Mouse (Mus musculus) telencephalon, adult 2 months (tissue): Measurements from ENCODE around the gene Crebl2.
A peak's percentile ranks its signal among the peaks of the same experiment; 100 is the strongest.

Experiments
- DNase-seq: peaks from one replicate; pipeline ENCODE4 v3.0.0-alpha.2; 2011; ENCODE audit warnings: low read depth, low spot score

The Crebl2 gene

DNA sequence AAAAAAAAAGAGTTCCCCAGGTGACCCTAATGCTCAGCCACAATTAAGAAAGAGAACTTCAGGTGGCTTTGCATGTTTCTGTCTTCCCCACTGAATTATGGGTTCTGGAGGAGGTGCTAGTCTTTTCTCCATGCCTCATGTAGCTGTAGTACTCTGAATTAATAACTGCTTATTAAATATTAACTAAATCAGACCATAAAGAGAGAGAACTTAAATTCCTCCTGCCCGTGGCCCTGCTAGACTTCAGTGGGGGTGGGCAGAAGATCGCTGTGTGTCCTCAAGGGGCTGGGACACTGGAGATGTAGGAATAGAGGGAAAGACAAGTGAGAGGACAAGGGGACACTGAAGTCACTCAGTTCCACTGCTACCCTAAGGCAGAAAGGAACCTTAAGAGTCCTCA lies 42.3 kb downstream of the Crebl2 start:
- no peak for DNase-seq

DNA sequence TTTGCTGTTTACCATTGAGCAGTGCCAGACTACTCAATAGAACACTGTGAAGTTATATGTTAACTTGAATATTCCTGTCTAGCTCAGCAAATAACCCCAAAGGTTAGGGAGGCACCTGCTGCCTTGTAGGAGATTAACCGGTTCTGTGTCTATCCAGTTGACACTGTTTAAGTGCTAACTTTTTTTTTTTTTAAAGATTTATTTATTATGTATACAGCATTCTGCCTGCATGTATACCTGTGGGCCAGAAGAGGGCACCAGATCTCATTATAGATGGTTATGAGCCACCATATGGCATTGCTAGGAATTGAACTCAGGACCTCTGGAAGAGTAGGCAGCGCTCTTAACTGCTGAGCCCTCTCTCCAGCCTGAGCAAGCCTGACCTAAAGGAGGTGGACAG lies 43.1 kb downstream of the Crebl2 start:
- no peak for DNase-seq

DNA sequence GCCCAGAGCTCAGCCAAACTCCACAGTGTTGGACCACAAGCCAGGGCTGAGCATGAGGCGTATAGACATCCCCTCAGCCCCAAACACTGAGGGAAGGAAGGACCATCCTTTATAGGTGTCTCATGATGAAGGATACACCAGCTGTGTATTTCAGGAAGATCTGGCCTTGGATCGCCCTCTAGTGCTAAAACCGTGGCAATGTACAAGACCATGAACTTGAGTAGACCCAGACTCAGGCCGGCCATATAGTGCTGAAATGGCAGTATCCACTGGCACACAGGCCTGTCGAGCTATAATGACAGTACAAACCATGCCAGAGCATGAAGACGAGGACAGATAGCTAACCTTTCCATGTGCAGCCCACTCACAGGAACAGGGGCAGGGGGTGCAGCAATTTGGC lies 46.8 kb downstream of the Crebl2 start:
- DNase-seq, result no peak

DNA sequence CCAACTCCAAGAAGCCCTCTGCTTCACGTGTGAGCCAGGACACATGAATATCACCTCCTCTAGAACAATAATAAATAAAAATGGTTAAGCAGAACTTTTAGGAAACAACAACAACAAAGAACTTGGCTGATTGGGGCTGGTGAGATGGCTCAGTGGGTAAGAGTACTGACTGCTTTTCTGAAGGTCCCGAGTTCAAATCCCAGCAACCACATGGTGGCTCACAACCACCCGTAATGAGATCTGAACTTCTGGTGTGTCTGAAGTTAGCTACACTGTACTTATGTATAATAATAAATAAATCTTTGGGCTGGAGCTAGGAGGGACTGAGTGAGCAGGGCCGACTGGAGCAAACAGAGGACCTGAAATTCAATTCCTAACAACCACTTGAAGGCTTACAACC lies 47.3 kb downstream of the Crebl2 start:
- DNase-seq, result no peak

DNA sequence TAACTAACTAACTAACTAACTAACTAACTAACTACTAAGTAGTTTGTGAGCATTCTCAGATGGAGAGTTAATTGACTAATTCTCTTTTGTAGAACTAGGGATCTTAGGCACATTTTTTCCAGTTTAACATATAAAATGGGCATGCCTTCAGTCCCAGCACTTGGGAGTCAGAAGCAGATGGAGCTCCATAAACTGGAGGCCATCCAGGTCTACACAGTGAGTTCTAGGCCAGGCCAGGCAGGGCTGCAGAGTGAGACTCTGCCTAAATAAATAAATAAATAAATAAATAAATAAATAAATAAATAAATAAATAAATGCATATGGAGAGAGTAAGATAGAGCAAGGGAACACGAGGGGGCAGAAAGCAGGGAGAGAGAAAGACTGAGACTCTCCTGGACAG lies 47.9 kb downstream of the Crebl2 start:
- no peak for DNase-seq

DNA sequence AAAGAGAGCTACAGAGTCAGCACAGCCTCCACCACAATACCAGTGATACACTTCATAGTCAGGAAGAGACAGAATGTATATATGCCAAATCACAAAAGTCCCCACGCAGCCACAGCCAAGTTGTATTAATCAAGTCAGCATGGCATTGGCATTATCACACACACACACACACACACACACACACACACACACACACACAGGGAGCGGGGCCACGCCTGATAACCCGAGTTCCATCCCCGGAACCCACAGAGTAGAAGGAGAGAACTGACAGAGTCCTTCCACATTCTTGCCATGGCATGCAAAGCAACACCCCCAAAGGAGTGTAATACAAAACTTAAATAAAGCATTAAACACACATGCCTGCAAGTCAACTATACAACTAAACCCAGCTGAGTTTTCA lies 49.6 kb downstream of the Crebl2 start:
- DNase-seq, result no peak

DNA sequence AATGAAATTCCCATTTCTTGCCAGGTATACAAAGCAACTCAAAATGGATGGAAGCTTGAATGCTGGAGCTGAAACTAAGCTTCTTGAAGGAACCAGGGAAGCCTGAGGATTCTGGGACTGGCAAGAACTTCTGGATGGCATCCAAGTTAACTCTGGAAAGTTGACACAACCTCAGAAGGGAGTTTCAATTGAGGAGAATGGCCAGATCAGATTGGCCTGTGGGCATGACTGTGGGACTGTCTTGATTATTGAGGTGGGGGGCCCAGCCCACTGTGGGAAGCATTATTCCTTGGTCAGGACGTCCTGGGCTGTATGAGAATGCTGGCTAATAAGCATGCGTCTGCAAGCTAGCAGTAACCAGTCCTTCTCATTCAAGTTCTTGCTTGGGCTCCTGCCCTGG lies 50.1 kb downstream of the Crebl2 start:
- DNase-seq, result no peak

DNA sequence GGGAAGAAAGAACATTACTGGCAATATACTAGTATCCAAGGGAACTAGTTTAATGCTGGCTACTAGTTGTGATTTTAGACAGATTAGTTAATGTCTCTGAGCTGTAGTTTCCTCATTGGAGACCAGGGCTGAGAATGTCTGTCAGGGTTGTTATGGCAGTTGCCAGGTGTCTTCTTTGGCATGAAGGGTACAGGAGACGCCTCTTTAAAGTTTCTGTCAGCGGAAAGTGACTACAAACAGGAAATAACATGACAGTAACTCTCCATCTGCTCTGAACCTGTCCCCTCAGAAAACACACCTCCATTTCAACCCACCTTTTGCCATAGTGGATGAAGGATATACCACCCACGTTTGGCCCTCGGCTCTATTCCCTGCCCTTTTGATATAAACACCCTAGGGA lies 53.7 kb downstream of the Crebl2 start:
- no peak for DNase-seq

DNA sequence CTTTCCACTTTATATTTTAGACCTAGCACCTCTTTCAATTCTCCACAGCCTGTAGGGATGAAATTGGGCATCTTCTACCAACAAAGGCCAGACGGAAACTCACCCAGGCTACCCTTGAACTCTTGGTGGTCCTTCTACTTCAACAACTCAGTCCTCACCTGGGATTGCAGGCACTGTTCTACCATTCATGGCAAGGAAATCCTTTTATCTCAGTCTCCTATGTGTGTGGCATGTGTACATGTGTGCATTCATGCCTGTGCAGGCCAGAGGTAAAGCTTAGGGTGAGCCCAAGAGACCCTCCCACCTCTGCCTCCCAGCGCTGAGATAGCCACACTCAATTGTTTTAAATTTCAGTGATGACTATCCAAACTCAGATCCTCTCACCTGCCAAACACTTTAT lies 55.6 kb downstream of the Crebl2 start:
- DNase-seq, result no peak

DNA sequence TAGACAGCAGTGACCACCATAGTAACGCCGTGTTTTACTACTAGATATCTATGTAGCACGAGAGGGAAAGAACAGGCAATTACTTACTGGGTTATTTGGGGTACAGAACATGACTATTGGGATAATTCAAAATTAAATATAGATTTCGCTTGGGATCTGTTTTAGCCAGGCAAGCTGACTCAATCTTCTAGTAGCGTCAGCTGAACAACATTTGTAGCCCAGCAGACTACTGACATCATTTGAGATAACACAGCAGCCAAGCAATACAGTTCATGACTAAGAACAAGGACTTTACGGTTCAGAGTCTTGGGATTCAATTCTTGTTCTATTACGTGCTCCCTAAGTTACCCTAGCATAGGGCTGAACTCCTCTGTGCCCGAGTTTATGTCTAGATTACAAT lies 56.5 kb downstream of the Crebl2 start:
- DNase-seq, result no peak

DNA sequence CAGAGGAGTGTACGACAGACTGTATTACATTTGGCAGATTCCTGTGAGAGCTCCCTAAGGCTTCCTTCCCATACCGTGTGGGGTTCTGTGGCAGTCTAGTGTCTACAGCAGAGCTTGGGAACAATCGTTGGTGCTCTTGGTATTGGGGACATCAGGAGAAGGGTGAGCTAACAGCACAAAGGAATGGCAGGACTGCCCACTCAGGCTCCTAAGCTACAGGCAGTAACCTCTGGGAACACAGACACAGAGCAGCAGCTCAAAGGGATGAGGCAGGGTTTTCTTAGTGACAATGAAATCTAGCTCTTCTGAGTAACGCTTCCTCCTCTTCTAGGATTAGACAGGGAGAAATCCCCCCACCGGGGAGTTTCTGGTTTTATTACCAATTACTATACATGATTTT lies 57.1 kb downstream of the Crebl2 start:
- DNase-seq, result no peak

DNA sequence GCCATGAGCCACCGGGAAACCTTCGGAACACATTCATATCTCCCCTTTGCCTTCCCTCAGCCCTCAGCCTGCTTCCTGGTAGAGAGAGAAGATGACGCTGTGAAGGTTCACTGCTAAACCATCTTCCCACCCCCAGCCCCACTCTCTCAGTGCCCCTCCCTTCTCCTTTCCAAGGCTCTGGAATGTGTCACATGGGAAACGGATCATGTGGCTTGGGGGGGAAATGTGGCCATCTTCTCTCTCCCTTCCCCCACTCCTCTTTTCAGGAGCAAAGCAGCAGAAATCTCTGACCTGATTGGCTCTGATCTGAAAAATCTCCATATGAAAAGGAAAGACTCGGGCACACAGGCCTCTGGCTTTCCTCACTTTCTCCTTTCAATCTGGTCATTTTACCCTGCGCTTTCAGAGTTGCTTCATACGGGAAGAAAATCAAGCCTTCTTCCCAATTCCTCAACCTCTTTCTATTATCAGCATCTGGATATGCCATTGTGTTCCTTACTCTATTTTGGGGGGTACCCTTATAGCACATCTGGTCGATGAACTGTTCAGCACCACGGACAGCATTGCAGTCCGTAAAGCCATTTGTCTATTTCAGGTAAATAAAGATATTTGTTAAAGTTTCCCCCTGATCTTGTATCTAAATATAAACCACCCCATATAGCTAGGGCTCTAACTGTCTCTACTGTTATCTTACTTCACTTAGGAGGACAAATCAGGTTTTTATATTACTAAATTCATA lies 57.9 kb downstream of the Crebl2 start:
- DNase-seq, result peak; percentile 94

DNA sequence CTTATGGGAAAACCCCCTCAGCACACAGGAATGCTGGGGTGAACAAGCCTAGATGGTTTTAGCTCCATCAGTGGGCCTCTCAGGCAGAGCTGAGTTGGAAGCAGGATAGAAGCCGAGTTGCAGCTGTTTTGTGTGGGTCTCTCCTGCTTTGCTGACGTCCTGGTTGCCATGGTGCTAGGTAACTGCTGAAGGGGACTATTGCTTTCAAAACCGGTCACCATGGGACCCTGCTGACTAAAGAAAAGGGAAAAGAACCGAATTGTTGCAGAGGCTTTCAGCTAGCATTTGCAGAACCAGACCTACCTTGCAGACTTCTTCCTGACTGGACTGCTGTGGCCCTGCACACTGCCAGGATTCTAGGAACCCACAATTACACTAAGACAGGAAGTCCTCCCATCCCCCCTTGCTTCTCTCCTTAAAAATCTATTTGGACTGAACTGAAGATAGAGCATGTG lies 58.6 kb downstream of the Crebl2 start:
- peak; percentile 72 for DNase-seq

DNA sequence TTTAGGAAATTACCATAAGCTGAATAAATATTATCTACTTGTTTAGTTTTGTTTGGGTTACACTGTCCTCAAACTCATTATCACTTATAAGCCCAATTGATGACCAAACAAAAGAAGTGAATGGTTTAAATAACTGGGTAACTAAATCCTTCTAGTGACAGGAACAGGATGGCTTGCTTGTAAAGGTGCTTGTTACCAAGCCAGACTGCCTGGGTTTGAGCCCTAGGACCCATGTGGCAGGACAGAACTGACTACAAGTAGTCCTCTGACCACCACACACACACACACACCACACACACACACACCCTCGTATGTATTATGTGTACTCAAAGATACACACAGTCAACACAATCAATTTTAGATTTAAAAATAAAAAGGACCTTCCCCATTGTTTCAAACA lies 59.8 kb downstream of the Crebl2 start:
- DNase-seq, result no peak

DNA sequence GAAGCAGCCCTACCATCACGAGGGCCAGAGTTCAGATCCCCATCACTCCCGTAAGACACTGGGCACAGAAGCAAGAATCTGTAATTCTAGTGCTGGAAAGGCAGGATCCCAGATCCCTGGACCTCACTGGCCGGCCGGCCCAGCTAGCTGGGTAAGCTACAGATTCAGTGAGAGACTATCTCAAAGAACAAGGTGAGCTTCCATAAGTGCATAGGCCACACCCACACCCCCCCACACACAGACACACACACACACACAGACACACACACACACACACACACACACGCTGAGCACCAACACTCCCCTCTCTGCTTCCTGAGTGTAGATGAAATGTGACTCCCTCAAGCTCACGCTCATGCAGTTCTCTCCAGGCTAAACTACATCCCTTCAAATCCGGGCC lies 60.5 kb downstream of the Crebl2 start:
- DNase-seq, result no peak

DNA sequence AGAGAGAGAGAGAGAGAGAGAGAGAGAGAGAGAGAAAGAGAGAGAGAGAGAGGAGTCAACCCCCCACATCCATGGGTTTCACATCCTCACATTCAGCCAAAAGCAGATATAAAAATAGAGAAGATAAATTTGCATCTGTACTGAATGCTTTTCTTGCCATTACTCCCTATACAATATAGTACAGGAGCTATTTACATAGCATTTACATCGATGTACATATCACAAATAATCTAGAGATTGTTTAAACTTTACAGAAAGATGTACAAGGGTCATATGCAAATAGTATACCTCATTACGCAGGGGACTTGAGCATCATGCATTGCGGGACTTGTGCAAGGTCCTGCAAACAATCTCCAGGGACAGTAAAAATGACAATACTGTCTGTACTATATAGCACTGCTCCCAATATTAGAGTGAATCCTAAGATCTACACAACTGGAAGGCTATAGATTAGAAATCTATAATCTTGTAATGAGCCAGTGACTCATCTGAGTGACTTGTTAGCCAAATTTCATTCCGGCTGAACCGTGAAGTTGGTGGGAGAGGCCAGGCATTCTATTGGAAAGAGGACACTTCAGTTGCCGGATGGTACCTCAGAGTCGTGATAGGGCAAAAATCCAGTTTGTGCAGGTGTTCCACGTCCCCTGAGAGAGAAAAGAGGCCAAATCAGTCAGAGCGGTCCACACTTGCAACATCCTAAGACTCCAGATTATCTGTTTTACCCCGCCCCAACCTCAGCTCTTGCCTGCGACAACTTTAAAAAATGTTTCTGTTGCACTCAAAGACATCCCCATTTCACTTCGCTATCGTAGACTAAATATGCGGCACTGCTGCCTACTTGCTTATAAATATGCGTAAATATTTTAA lies 66.8 kb downstream of the Crebl2 start:
- DNase-seq, result no peak

DNA sequence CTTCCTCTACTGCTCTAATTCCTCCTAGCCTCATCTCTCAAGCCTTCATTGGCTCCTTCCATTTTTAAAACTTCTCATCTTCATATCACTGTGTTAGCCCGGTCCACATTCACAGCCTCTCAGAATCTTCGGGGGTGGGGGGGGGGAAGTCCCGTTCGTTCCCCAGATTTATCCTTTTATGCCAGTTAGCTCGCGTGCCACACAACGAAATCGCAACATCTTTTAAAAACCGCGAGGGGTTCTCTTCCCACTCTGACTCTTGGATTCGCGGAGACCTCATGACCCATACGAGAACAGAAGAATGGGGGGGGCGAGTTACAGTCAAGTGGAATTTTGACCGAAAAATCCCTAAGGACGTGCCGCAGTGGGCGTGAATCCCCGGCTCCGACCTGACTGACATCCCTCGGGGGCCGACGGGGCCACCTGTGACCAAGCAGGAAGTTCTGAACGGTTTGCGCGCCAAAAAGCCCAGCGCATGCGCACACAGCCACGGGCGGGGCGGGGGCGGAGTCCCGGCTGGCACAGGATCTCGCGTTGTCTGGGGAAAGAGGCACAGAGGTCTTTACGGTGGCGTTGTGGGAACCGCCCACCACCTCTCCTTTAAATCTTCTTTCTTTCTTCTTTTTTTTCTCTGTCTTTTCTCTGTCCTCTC lies 67.6 kb downstream of the Crebl2 start:
- peak; percentile 68 for DNase-seq

DNA sequence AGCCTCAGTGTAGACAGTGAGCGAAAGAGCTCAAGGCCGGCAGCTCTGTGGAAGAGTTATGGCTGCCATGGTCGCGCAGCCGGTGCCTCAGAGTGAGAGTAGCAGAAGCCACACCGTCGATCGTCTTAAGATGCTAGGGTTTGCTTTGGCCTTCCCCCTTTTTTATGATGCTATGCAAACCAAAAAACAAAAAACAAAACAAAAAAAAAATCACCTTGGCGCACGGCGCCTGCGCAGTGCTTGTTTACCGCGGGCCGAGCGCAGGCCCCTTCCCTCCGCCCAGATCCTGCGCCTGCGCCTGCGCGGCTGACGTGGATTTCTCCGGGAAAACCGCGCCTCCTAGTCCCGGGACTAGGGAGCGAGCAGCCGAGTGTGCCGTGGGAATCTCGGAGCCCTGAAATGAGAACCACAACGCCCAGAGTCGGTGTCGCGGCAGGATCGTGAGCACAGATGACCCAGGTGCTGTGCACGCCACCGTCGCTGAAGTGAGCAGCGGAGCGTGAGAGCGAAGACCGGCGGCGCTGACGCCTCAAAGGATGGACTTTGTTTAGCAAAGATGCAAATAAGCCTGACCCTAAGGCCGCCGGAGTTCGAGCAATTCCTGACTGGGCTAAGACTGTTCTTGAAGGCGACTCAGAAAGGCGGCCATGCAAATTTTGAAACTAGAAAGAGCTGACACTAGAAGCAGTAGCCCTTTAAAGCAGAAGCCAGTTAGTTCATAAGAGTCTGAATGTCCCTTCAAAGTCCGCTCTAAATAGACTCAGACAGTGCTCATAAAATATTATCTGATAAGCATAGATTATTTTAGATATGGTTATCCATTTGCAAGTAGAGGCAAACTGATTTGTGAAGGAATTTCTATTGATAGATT lies 68.4 kb downstream of the Crebl2 start, which contains the start of gene Gpr19:
Gpr19 (minus strand) TSS at position 484 of the 871 bp plus-strand sequence.
- peak; percentile 88 for DNase-seq

DNA sequence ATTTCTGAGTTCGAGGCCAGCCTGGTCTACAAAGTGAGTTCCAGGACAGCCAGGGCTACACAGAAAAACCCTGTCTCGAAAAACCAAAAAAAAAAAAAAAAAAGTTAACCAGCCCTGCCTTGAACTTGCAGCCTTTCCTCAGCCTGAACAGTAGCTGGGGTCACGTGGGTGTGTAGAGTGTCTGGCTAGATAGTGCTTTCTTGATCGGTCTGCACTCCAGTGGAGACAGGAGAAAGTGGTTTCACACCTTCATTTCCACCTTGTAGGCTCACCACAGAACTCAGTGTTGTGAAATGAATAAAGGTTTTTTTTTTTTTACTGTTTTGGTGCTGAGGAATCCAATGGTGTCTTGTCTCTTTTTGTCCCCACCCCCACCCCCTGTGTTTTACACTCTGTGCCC lies 73.4 kb downstream of the Crebl2 start:
- no peak for DNase-seq

DNA sequence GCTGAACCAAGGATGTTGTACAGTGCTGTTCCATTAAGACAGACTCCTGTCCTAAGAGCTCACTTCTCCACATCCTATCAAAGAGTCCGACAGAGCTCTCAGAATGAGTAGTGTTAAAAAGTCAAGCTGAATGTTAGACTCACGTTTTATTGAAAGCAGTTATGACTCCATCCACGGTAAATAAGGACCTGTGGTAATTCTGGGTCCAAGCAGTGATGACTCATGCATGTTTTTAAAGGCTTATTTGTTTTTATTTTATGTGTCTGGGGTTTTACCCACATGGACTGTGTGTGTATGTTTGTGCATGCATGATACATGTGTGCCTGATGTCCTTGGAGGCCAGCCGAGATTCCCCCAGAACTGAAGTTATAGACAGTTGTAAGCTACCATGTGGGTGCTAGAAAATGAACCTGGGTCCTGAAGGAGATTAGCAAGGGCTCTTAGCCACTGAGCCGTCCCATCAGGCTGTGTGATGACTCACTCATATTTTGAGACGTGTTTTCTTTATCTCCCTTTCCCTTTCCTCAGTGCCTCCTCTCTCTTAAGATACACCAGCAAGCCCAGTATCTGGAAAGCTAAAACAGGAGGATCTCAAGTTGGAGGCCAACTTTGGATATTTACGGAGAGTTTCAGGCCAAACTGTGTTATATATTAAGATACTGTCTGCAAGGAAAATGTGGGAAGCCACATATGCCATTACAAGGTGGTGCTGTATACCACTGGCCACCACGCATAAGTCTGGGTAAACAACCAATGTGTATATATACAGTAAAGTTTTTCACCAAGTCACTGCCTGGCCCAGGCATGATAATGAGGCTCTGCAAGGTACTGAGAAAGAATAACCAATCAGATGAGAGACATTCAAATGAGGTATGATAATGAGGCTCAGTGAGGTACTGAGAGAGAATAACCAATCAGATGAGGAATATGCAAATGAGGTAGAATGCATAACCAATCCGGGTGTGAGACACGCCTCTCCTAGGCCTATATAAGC lies 74.2 kb downstream of the Crebl2 start:
- DNase-seq, result no peak
